Mouse (Mus musculus): ENCODE data around the gene Hecw2. TPM values are rescaled to one million over a fixed set of nuclear protein-coding genes. Genes with fewer than 3 reads are reported as not detected.

The Hecw2 gene
- total and polyA plus RNA-seq, 3 experiments: 0.27 TPM; not detected in 2

- ATAC-seq (ENCODE audit: extremely low read depth, insufficient number of reproducible peaks, low FRiP score, poor library complexity, severe bottlenecking) (no peak), DNase-seq (ENCODE audit: low spot score) (no peak)
- no peak for TF ChIP-seq CTCF (IDR thresholded peaks at IDR 0.05; ENCODE audit: low read depth, low read length)
- no peak for TF ChIP-seq GATA2 (IDR thresholded peaks at IDR 0.05; ENCODE audit: borderline replicate concordance, low read depth, low read length)
- TF ChIP-seq GATA1 (IDR thresholded peaks at IDR 0.05; ENCODE audit: borderline replicate concordance, low read length): no peak
- TF ChIP-seq TAL1 (conservative IDR thresholded peaks at IDR 0.05; ENCODE audit: low read depth, low read length): no peak
- TF ChIP-seq POLR2AphosphoS5 (IDR thresholded peaks at IDR 0.05; ENCODE audit: insufficient replicate concordance, low read depth, low read length): no peak
- Histone ChIP-seq H3K9me3 (replicated peaks) (no peaks in the 10 kb centered on the region), H3K36me3 (replicated peaks) (no peaks in the 10 kb centered on the region), H3K27me3 (ENCODE audit: insufficient read depth, low read length) (no peaks in the 10 kb centered on the region), H3K4me3 (ENCODE audit: low read depth, low read length) (no peak overlapping the region), H3K4me1 (ENCODE audit: insufficient read depth, low read depth, low read length) (no peaks in the 10 kb centered on the region)
These were observed 179.2 kb downstream of the Hecw2 start for GRCm38 (mm10) chr1:54015739-54016138.

GRCm38 (mm10) chr1:54012414-54012813 lies 182.6 kb downstream of the Hecw2 start:
- no peak for DNase-seq (ENCODE audit: low spot score)
- TF ChIP-seq GATA2 (IDR thresholded peaks at IDR 0.05; ENCODE audit: borderline replicate concordance, low read depth, low read length): no peak
- TF ChIP-seq GATA1 (IDR thresholded peaks at IDR 0.05; ENCODE audit: borderline replicate concordance, low read length): no peak
- no peak for TF ChIP-seq TAL1 (conservative IDR thresholded peaks at IDR 0.05; ENCODE audit: low read depth, low read length)
- TF ChIP-seq POLR2AphosphoS5 (IDR thresholded peaks at IDR 0.05; ENCODE audit: insufficient replicate concordance, low read depth, low read length): no peak
- TF ChIP-seq CTCF (IDR thresholded peaks at IDR 0.05; ENCODE audit: low read depth, low read length): no peak
- H3K36me3 ChIP-seq (replicated peaks): no peaks in the 10 kb centered on the region
- H3K9me3 ChIP-seq (replicated peaks): no peaks in the 10 kb centered on the region
- no peaks in the 10 kb centered on the region for H3K4me1 ChIP-seq (ENCODE audit: insufficient read depth, low read depth, low read length)
- H3K27me3 ChIP-seq (ENCODE audit: insufficient read depth, low read length): no peaks in the 10 kb centered on the region
- H3K4me3 ChIP-seq (ENCODE audit: low read depth, low read length): no peak overlapping the region
- no peak for ATAC-seq (ENCODE audit: extremely low read depth, insufficient number of reproducible peaks, low FRiP score, poor library complexity, severe bottlenecking)

DNA sequence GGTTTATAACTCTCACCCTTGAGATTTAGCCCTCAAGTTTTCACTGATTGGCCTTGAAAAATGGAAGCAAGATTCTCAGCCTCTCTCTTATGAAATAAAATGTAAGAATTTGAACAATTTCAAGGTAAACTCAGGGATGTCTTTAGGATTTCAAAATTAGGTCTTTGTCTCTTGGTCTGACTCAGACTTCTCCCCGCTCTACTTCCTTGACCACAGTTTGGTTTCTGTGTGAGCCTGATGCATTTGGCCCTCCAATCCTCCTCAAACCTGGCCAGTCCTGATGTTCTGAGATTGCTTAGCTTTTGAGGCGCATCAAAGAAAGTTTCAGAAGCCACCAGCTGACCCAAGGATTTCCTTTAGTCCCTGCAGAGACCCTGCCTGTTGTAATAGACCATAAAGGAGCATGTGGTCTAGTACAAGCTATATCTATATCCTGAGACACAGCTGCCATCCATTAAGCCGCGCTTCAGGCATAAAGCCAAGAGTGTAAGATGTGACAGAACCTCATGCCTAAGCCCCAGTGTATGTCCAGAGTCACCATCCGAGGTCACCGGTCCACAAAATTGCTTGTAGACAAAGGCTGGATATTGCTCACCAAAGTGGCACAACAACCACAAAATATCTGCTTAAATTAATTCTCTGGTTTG lies 185.4 kb downstream of the Hecw2 start:
- no peaks in the 10 kb centered on the region for H3K27me3 ChIP-seq (ENCODE audit: insufficient read depth, low read length)
- no peak overlapping the region for H3K4me3 ChIP-seq (ENCODE audit: low read depth, low read length)
- no peaks in the 10 kb centered on the region for H3K9me3 ChIP-seq (replicated peaks)
- TF ChIP-seq POLR2AphosphoS5 (IDR thresholded peaks at IDR 0.05; ENCODE audit: insufficient replicate concordance, low read depth, low read length) (no peak), CTCF (IDR thresholded peaks at IDR 0.05; ENCODE audit: low read depth, low read length) (no peak), GATA1 (IDR thresholded peaks at IDR 0.05; ENCODE audit: borderline replicate concordance, low read length) (no peak), TAL1 (conservative IDR thresholded peaks at IDR 0.05; ENCODE audit: low read depth, low read length) (no peak), GATA2 (IDR thresholded peaks at IDR 0.05; ENCODE audit: borderline replicate concordance, low read depth, low read length) (no peak)
- H3K4me1 ChIP-seq (ENCODE audit: insufficient read depth, low read depth, low read length): no peaks in the 10 kb centered on the region
- no peak for ATAC-seq (ENCODE audit: extremely low read depth, insufficient number of reproducible peaks, low FRiP score, poor library complexity, severe bottlenecking)
- DNase-seq (ENCODE audit: low spot score): no peak
- no peaks in the 10 kb centered on the region for H3K36me3 ChIP-seq (replicated peaks)

DNA sequence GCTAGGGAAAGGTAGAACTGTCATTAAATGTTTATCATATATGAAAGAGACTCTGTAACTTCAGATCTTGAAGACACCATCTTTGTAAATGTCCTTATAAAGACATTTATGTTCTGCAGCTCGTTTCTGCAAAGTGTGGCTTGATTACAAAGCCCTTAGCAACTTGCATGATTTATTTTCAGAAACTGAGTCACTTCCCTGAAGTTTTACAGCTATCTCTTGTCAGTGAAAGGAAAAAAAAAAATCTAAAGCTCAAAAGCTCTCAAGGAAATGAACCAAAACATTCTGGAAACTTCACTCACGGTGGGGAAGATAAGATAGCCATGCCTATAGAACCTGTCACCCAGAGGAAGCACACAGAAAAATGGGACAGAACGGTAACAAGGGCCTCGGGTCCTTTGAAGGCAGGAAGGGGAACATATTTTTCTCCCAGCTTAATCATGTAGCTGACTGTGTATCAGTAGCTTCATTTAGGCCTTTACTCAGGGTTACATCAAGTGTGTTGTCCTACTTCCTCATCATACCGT lies 189.0 kb downstream of the Hecw2 start:
- no peak for ATAC-seq (ENCODE audit: extremely low read depth, insufficient number of reproducible peaks, low FRiP score, poor library complexity, severe bottlenecking)
- H3K4me1 ChIP-seq (ENCODE audit: insufficient read depth, low read depth, low read length): no peaks in the 10 kb centered on the region
- H3K27me3 ChIP-seq (ENCODE audit: insufficient read depth, low read length): peaks cover 2% of the 10 kb centered on the region
- no peak for DNase-seq (ENCODE audit: low spot score)
- H3K4me3 ChIP-seq (ENCODE audit: low read depth, low read length): no peak overlapping the region
- TF ChIP-seq POLR2AphosphoS5 (IDR thresholded peaks at IDR 0.05; ENCODE audit: insufficient replicate concordance, low read depth, low read length) (no peak), CTCF (IDR thresholded peaks at IDR 0.05; ENCODE audit: low read depth, low read length) (no peak), TAL1 (conservative IDR thresholded peaks at IDR 0.05; ENCODE audit: low read depth, low read length) (no peak)
- no peaks in the 10 kb centered on the region for H3K36me3 ChIP-seq (replicated peaks)
- H3K9me3 ChIP-seq (replicated peaks): no peaks in the 10 kb centered on the region

DNA sequence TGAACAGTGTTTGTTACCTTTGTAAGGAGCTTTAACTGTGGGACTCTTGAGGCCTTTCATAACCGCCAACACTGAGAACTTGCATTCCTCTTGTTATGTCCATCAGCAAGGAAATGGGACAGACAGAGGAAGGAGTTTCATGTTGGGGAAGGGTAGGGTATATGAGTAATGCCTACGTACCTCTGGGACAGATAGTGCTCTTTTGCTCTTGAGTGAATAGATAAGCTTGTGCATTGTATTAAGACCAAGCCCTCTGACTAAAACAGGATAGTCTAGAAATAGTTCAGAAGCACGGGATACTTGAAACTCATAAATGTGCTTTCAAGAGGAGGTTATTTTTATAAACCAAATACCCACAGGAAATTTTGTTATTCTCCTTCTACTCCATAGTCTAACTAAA lies 191.7 kb downstream of the Hecw2 start:
- no peak for ATAC-seq (ENCODE audit: extremely low read depth, insufficient number of reproducible peaks, low FRiP score, poor library complexity, severe bottlenecking)
- no peaks in the 10 kb centered on the region for H3K36me3 ChIP-seq (replicated peaks)
- TF ChIP-seq CTCF (IDR thresholded peaks at IDR 0.05; ENCODE audit: low read depth, low read length): no peak
- TF ChIP-seq GATA2 (IDR thresholded peaks at IDR 0.05; ENCODE audit: borderline replicate concordance, low read depth, low read length): no peak
- no peak for TF ChIP-seq TAL1 (conservative IDR thresholded peaks at IDR 0.05; ENCODE audit: low read depth, low read length)
- TF ChIP-seq POLR2AphosphoS5 (IDR thresholded peaks at IDR 0.05; ENCODE audit: insufficient replicate concordance, low read depth, low read length): no peak
- no peak for TF ChIP-seq GATA1 (IDR thresholded peaks at IDR 0.05; ENCODE audit: borderline replicate concordance, low read length)

DNA sequence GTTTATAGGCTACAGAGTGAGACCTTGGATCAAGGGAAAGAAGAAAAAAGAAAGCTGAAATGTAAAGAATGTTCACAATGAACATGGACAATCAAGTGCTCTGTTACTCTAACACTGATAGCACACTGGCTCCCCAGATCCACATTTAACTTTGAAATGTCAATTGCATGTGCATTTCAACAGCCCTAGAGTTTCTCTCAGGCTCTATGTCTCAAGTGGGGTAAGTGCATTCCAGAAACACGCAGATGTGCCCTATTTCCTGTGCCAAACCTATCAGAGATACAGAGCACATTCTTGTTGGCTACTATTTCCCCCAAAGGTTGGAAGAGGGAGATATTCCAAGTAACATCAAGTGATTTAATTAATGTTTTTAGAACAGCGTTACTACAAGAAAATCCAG lies 192.9 kb downstream of the Hecw2 start:
- Histone ChIP-seq H3K9me3 (replicated peaks) (no peaks in the 10 kb centered on the region), H3K4me1 (ENCODE audit: insufficient read depth, low read depth, low read length) (no peaks in the 10 kb centered on the region), H3K36me3 (replicated peaks) (no peaks in the 10 kb centered on the region), H3K4me3 (ENCODE audit: low read depth, low read length) (no peak overlapping the region), H3K27me3 (ENCODE audit: insufficient read depth, low read length) (peaks cover 2% of the 10 kb centered on the region)
- ATAC-seq (ENCODE audit: extremely low read depth, insufficient number of reproducible peaks, low FRiP score, poor library complexity, severe bottlenecking): no peak
- TF ChIP-seq GATA2 (IDR thresholded peaks at IDR 0.05; ENCODE audit: borderline replicate concordance, low read depth, low read length) (no peak), POLR2AphosphoS5 (IDR thresholded peaks at IDR 0.05; ENCODE audit: insufficient replicate concordance, low read depth, low read length) (no peak), CTCF (IDR thresholded peaks at IDR 0.05; ENCODE audit: low read depth, low read length) (no peak), TAL1 (conservative IDR thresholded peaks at IDR 0.05; ENCODE audit: low read depth, low read length) (no peak), GATA1 (IDR thresholded peaks at IDR 0.05; ENCODE audit: borderline replicate concordance, low read length) (no peak)
- no peak for DNase-seq (ENCODE audit: low spot score)

More for the DNA sequence above, 191.7 kb downstream of the Hecw2 start:
- Histone ChIP-seq H3K27me3 (ENCODE audit: insufficient read depth, low read length) (peaks cover 2% of the 10 kb centered on the region), H3K4me1 (ENCODE audit: insufficient read depth, low read depth, low read length) (no peaks in the 10 kb centered on the region), H3K9me3 (replicated peaks) (no peaks in the 10 kb centered on the region), H3K4me3 (ENCODE audit: low read depth, low read length) (no peak overlapping the region)
- DNase-seq (ENCODE audit: low spot score): no peak

Measured in G1E (cell line).